Mouse (Mus musculus): ENCODE results near the gene Vrk3. TPM values are rescaled to one million over a fixed set of nuclear protein-coding genes. Genes with fewer than 3 reads are reported as not detected.

Gene Vrk3
- polyA plus RNA-seq, 2 experiments = 28.8 to 39.9 TPM

DNA sequence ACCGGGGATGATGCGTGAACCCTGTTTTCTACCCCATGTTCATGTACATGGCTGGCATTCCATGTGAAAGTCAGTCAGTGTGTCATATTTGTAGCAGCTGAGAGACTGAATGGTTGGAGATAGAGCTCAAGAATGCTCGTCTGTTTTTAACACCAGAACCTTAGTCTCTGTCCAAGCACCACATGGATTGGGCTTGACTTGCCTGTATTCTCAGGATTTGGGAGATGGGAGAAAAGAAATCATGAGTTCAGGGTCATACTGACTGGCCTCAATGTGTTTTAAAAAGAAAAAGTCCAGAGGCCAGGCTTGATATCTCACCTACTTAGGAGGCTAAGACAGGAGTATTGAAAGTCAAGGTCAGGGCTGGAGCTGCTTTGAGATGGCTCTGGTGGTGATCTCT lies 69.2 kb downstream of the Vrk3 start:
- peaks cover 18% of the 10 kb centered on the region; the same call in 1 of the 2 replicates for H3K36me3 ChIP-seq (ENCODE audit: control insufficient read depth, insufficient read depth, low read length)
- H3K4me1 ChIP-seq (ENCODE audit: control insufficient read depth, insufficient read depth, low read length) = peaks cover 29% of the 10 kb centered on the region
- no peaks in the 10 kb centered on the region for H3K9me3 ChIP-seq (ENCODE audit: control insufficient read depth, low read length)
- no peak for TF ChIP-seq POLR2A (IDR thresholded peaks at IDR 0.05; ENCODE audit: borderline replicate concordance, extremely low read depth, insufficient read depth, insufficient read length)
- WGBS = 29% methylated on average over 3 of the region's 3 CpGs
- peak overlapping the region; percentile 98 for H3K9ac ChIP-seq (ENCODE audit: low read depth, low read length, severe bottlenecking)
- H3K27me3 ChIP-seq (ENCODE audit: control insufficient read depth, insufficient read depth, low read length) = no peaks in the 10 kb centered on the region
- H3K27ac ChIP-seq (replicated peaks; ENCODE audit: low read depth, low read length) = no peak overlapping the region
- ATAC-seq (ENCODE audit: low FRiP score, low read depth) (no peak), DNase-seq (ENCODE audit: low spot score) (no peak)
- peak overlapping the region; percentile 87 for H3K4me3 ChIP-seq (replicated peaks; ENCODE audit: low read length)
- peak overlapping the region; percentile 74 for H3K4me2 ChIP-seq (replicated peaks; ENCODE audit: low read depth, low read length, severe bottlenecking)

DNA sequence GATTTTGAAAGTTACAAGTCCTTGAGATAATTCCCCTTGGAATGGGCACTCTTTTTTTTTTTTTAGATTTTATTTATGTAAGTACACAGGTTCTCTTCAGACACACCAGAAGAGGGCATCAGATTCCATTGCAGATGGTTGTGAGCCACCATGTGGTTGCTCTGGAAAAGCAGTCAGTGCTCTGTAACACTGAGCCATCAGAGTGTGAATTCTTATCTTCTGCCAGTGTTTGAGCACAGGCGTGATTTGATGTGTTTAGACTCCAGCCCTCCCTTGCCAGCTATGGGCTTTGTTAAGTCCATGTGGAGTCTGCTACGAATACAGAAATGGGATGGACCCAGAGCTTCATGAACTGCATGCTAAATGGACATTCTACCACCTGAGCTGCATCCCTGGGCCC lies 70.0 kb downstream of the Vrk3 start:
- ATAC-seq (ENCODE audit: low FRiP score, low read depth) = no peak
- H3K36me3 ChIP-seq (ENCODE audit: control insufficient read depth, insufficient read depth, low read length) = peaks cover 17% of the 10 kb centered on the region; the same call in 1 of the 2 replicates
- peak overlapping the region; percentile 87 for H3K4me3 ChIP-seq (replicated peaks; ENCODE audit: low read length)
- H3K4me1 ChIP-seq (ENCODE audit: control insufficient read depth, insufficient read depth, low read length) = peaks cover 29% of the 10 kb centered on the region
- 43% methylated on average over 2 of the region's 2 CpGs for WGBS
- DNase-seq (ENCODE audit: low spot score) = no peak
- peak overlapping the region; percentile 98 for H3K9ac ChIP-seq (ENCODE audit: low read depth, low read length, severe bottlenecking)
- no peak for TF ChIP-seq POLR2A (IDR thresholded peaks at IDR 0.05; ENCODE audit: borderline replicate concordance, extremely low read depth, insufficient read depth, insufficient read length)
- H3K27me3 ChIP-seq (ENCODE audit: control insufficient read depth, insufficient read depth, low read length) = no peaks in the 10 kb centered on the region
- no peaks in the 10 kb centered on the region for H3K9me3 ChIP-seq (ENCODE audit: control insufficient read depth, low read length)
- no peak overlapping the region for H3K27ac ChIP-seq (replicated peaks; ENCODE audit: low read depth, low read length)
- H3K4me2 ChIP-seq (replicated peaks; ENCODE audit: low read depth, low read length, severe bottlenecking) = peak overlapping the region; percentile 74

DNA sequence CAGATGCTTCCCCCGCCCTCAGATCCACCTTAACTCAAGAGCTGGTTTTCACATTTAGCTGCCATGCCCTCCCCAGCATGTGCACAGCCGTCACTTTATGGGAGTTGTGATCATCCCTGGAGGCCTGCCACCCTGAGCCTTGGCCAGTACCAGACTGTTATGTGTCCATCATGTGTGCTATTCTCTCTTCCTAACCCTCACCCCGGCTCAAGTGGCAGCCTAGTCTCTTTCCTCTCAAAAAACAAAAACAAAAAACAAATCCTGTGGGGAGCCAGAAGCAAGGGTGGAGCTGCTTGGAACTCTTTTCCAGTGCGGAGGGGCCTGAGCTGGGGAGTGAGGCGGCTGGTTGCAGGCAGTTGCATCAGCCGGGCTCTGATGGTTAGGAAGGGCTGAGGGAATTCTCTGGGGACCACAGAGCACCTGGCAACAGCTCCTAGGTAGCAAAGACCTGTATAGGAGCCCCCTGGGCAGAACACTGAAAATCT lies 70.6 kb downstream of the Vrk3 start:
- DNase-seq (ENCODE audit: low spot score) (no peak), ATAC-seq (ENCODE audit: low FRiP score, low read depth) (no peak)
- peaks cover 29% of the 10 kb centered on the region for H3K4me1 ChIP-seq (ENCODE audit: control insufficient read depth, insufficient read depth, low read length)
- peak overlapping the region; percentile 74 for H3K4me2 ChIP-seq (replicated peaks; ENCODE audit: low read depth, low read length, severe bottlenecking)
- 0 out of 2 replicates have a peak overlapping the region, but pooled peaks have one; percentile 13 for H3K27ac ChIP-seq (replicated peaks; ENCODE audit: low read depth, low read length)
- 36% methylated on average over 6 of the region's 6 CpGs for WGBS
- peaks cover 13% of the 10 kb centered on the region; the same call in 1 of the 2 replicates for H3K36me3 ChIP-seq (ENCODE audit: control insufficient read depth, insufficient read depth, low read length)
- H3K9ac ChIP-seq (ENCODE audit: low read depth, low read length, severe bottlenecking) = peak overlapping the region; percentile 98
- no peak for TF ChIP-seq POLR2A (IDR thresholded peaks at IDR 0.05; ENCODE audit: borderline replicate concordance, extremely low read depth, insufficient read depth, insufficient read length)
- peak overlapping the region; percentile 87 for H3K4me3 ChIP-seq (replicated peaks; ENCODE audit: low read length)
- H3K9me3 ChIP-seq (ENCODE audit: control insufficient read depth, low read length) = no peaks in the 10 kb centered on the region
- H3K27me3 ChIP-seq (ENCODE audit: control insufficient read depth, insufficient read depth, low read length) = no peaks in the 10 kb centered on the region

DNA sequence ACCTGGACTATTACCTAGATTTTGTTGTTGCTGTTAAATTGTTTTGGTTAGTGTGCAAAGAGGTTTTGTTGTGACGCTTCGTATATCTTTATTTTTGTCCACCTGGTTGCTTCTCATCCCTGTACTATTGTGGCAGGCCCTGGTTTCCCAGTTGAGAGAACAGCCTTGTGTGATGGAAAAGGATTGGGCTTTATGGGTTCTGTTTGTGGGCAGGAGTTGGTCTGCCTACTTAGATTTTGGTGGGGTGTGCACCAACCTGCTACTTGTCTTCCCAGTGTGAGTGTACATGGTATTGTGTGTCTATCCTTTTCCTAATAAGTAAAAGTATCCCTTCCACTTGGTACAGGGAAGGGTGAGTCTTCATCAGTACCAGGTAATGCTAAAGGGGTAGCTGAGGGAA lies 71.2 kb downstream of the Vrk3 start:
- H3K4me3 ChIP-seq (replicated peaks; ENCODE audit: low read length) = no peak overlapping the region
- no peaks in the 10 kb centered on the region for H3K9me3 ChIP-seq (ENCODE audit: control insufficient read depth, low read length)
- peak overlapping the region; percentile 74 for H3K4me2 ChIP-seq (replicated peaks; ENCODE audit: low read depth, low read length, severe bottlenecking)
- H3K9ac ChIP-seq (ENCODE audit: low read depth, low read length, severe bottlenecking) = peak overlapping the region; percentile 98; the same call in 1 of the 2 replicates
- H3K27ac ChIP-seq (replicated peaks; ENCODE audit: low read depth, low read length) = no peak overlapping the region
- TF ChIP-seq POLR2A (IDR thresholded peaks at IDR 0.05; ENCODE audit: borderline replicate concordance, extremely low read depth, insufficient read depth, insufficient read length) = no peak
- H3K36me3 ChIP-seq (ENCODE audit: control insufficient read depth, insufficient read depth, low read length) = peaks cover 10% of the 10 kb centered on the region; the same call in 1 of the 2 replicates
- WGBS = 92% methylated on average over 2 of the region's 2 CpGs
- DNase-seq (ENCODE audit: low spot score) (no peak), ATAC-seq (ENCODE audit: low FRiP score, low read depth) (no peak)
- peaks cover 29% of the 10 kb centered on the region for H3K4me1 ChIP-seq (ENCODE audit: control insufficient read depth, insufficient read depth, low read length)
- H3K27me3 ChIP-seq (ENCODE audit: control insufficient read depth, insufficient read depth, low read length) = no peaks in the 10 kb centered on the region

DNA sequence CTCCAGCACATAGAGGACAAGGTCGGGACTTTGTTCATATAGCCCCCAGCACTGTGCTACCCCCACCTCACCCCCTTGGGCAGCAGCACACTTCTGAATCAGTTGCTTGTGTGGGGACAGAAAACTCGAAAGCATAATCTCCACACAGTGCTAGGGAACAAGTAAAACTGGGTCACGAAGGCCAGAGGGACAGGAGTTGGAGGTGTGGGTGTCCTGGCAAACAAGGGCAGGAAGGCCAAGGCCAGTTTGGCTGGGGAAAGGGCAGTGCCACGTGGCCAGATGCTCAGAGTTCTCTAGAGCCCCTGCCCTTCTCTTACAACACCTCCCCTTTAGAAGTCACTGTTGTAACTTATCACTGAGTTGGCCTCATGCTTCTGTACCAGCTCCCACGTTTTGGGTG lies 71.7 kb downstream of the Vrk3 start:
- Histone ChIP-seq H3K4me2 (replicated peaks; ENCODE audit: low read depth, low read length, severe bottlenecking) (no peak overlapping the region), H3K27me3 (ENCODE audit: control insufficient read depth, insufficient read depth, low read length) (no peaks in the 10 kb centered on the region), H3K9me3 (ENCODE audit: control insufficient read depth, low read length) (no peaks in the 10 kb centered on the region), H3K4me3 (replicated peaks; ENCODE audit: low read length) (no peak overlapping the region), H3K4me1 (ENCODE audit: control insufficient read depth, insufficient read depth, low read length) (peaks cover 29% of the 10 kb centered on the region), H3K36me3 (ENCODE audit: control insufficient read depth, insufficient read depth, low read length) (peaks cover 10% of the 10 kb centered on the region; the same call in 1 of the 2 replicates), H3K27ac (replicated peaks; ENCODE audit: low read depth, low read length) (no peak overlapping the region), H3K9ac (ENCODE audit: low read depth, low read length, severe bottlenecking) (0 out of 2 replicates have a peak overlapping the region, but pooled peaks have one; percentile 5)
- no peak for TF ChIP-seq POLR2A (IDR thresholded peaks at IDR 0.05; ENCODE audit: borderline replicate concordance, extremely low read depth, insufficient read depth, insufficient read length)
- DNase-seq (ENCODE audit: low spot score) = no peak
- 63% methylated on average over 5 of the region's 5 CpGs for whole genome bisulfite sequencing
- no peak for ATAC-seq (ENCODE audit: low FRiP score, low read depth)

All from limb, embryonic 14.5 days (tissue).